Mouse (Mus musculus) embryonic fibroblast, embryonic 13.5 days (primary cell): Measurements from ENCODE around the gene Dennd1a.

Source experiments
- CTCF ChIP-seq: IDR thresholded peaks from 2 replicates; pipeline ENCODE4 v1.5.1; 2011; ENCODE audit warnings: mild to moderate bottlenecking, control low read depth, low read length, moderate library complexity, borderline replicate concordance; ENCODE audit not compliant: insufficient read depth
- POLR2A ChIP-seq: IDR thresholded peaks from 2 replicates; pipeline ENCODE4 v1.6.1; 2011; ENCODE audit warnings: low read depth, mild to moderate bottlenecking, control low read depth, low read length, moderate library complexity

- no peak for TF ChIP-seq CTCF
- no peak for TF ChIP-seq POLR2A
These were observed 301.4 kb downstream of the Dennd1a start for GRCm38 (mm10) chr2:37985690-37986222.
